Comparison of ENCODE assay signal across 8 mouse cellular contexts in the genomic region with DNA sequence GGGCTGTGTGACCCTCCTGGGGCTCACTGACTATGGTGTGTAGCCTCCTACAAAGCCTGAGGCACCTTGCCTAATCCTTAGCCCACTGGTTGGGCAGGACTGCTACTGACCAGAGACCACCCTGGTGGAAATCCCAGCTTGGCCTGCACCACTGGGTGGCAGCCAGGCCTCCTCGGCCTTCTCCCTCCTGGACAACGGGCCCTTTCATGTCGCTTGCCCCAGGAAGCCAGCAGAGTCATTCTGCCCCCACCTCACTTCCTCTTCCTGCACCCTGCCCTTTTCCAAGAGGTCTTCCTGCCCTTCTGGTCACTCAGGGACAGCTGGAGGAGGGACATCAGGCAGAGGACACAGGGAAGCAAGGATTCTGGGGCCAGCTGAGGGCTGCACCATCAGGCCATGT.
DNase-seq lines count a peak whose midpoint lies in the region; ATAC-seq lines count a peak whose summit lies in the region.

No protein-coding gene starts in this region.

- no peak overlapping the region for H3K4me3 ChIP-seq in embryonic facial prominence, embryonic 12.5 days
- H3K4me3 ChIP-seq in limb, embryonic 15.5 days = no peak overlapping the region

- H3K9ac ChIP-seq in embryonic facial prominence, embryonic 12.5 days = no peak overlapping the region
- H3K9ac ChIP-seq in limb, embryonic 15.5 days = no peak overlapping the region

- no peak overlapping the region for H3K4me2 ChIP-seq in embryonic facial prominence, embryonic 12.5 days (replicated peaks)
- no peak overlapping the region for H3K4me2 ChIP-seq in limb, embryonic 15.5 days

- peak; percentile 39 to 69 for DNase-seq in heart, adult 9 months (ENCODE audit: low spot score in 2 of 2)
- no peak for DNase-seq in heart, postnatal 25 days (ENCODE audit: low spot score)
- DNase-seq in 416B (ENCODE audit: low read depth) = peak; percentile 47
- DNase-seq in embryo, embryonic 11 days = no peak
- no peak for DNase-seq in T-cell, adult 2 months (ENCODE audit: low spot score)

- no peaks in the 10 kb centered on the region for H3K9me3 ChIP-seq in embryonic facial prominence, embryonic 12.5 days
- no peaks in the 10 kb centered on the region for H3K9me3 ChIP-seq in limb, embryonic 15.5 days

- no peaks in the 10 kb centered on the region for H3K36me3 ChIP-seq in embryonic facial prominence, embryonic 12.5 days
- no peaks in the 10 kb centered on the region for H3K36me3 ChIP-seq in limb, embryonic 15.5 days

- peak overlapping the region; percentile 1; the same call in 1 of the 2 replicates for H3K27ac ChIP-seq in embryonic facial prominence, embryonic 12.5 days
- H3K27ac ChIP-seq in limb, embryonic 15.5 days = 0 out of 2 replicates have a peak overlapping the region, but pooled peaks have one; percentile 47

- 25% methylated on average over 3 of the region's 3 CpGs for WGBS in embryonic facial prominence, embryonic 12.5 days
- WGBS in limb, embryonic 15.5 days = 40% methylated on average over 3 of the region's 3 CpGs

- intact Hi-C loops in heart, postnatal 25 days (cut with DNase I) = no loop called here

- no peak for ATAC-seq in embryonic facial prominence, embryonic 12.5 days (ENCODE audit: insufficient number of reproducible peaks, insufficient read depth, low FRiP score, low TSS enrichment)
- ATAC-seq in limb, embryonic 15.5 days (ENCODE audit: insufficient number of reproducible peaks, low FRiP score, low TSS enrichment, low read depth) = no peak
- no peak for ATAC-seq in cerebellum, adult (ENCODE audit: insufficient number of reproducible peaks, low FRiP score, low TSS enrichment)

- H3K4me1 ChIP-seq in embryonic facial prominence, embryonic 12.5 days = peaks cover 33% of the 10 kb centered on the region
- H3K4me1 ChIP-seq in limb, embryonic 15.5 days = peaks cover 44% of the 10 kb centered on the region

- no peaks in the 10 kb centered on the region for H3K27me3 ChIP-seq in embryonic facial prominence, embryonic 12.5 days
- no peaks in the 10 kb centered on the region for H3K27me3 ChIP-seq in limb, embryonic 15.5 days

Comparison
In these comparisons a context has a peak if more than half of its experiments do, and no peak if none do; other contexts are left out.
1. DNase-seq: peak in heart, adult 9 months (2 of 2) and 416B (single experiment); none in heart, postnatal 25 days (single experiment), embryo, embryonic 11 days (single experiment) and T-cell, adult 2 months (single experiment).